Mouse (Mus musculus) embryonic facial prominence, embryonic 14.5 days (tissue): ENCODE measurements around the gene Nadsyn1. TPM values are rescaled to one million over a fixed set of nuclear protein-coding genes. Genes with fewer than 3 reads are reported as not detected.

Experiments used
- ATAC-seq: fragments of 200-750 bp; cut with Nextera tagmentation; 2 replicates; pipeline ENCODE4 v1.8.0; 2017; ENCODE audit warnings: low read depth, moderate number of reproducible peaks, moderate TSS enrichment
- DNase-seq: peaks from one replicate; pipeline ENCODE4 v3.0.0-alpha.2; 2015; ENCODE audit warnings: low spot score
- H3K27ac ChIP-seq: fragments of 300-500 bp; sonication (generic); replicated peaks from 2 replicates; pipeline ENCODE4 v1.5.1; 2014; ENCODE audit warnings: low read depth, mild to moderate bottlenecking, low read length, moderate library complexity
- H3K27me3 ChIP-seq: fragments of 300-500 bp; sonication (generic); replicated peaks from 2 replicates; pipeline ENCODE4 v1.6.1; 2014; ENCODE audit warnings: low read length; ENCODE audit not compliant: control insufficient read depth, insufficient read depth
- H3K36me3 ChIP-seq: fragments of 300-500 bp; sonication (generic); 2 replicates; pipeline ENCODE4 v1.6.1; 2014; ENCODE audit warnings: low read length, mixed read lengths; ENCODE audit not compliant: control insufficient read depth, insufficient read depth
- H3K4me1 ChIP-seq: fragments of 300-500 bp; sonication (generic); 2 replicates; pipeline ENCODE4 v1.6.1; 2014; ENCODE audit warnings: antibody characterized with exemption, low read length; ENCODE audit not compliant: control insufficient read depth, insufficient read depth
- H3K4me2 ChIP-seq: fragments of 300-500 bp; sonication (generic); 2 replicates; pipeline ENCODE4 v1.6.1; 2014; ENCODE audit warnings: low read depth, mild to moderate bottlenecking, low read length, moderate library complexity, mixed read lengths
- H3K4me3 ChIP-seq: fragments of 300-500 bp; sonication (generic); 2 replicates; pipeline ENCODE4 v1.5.1; 2014; ENCODE audit warnings: low read depth, mild to moderate bottlenecking, low read length
- H3K9ac ChIP-seq: fragments of 300-500 bp; sonication (generic); 2 replicates; pipeline ENCODE4 v1.6.1; 2014; ENCODE audit warnings: low read depth, mild to moderate bottlenecking, low read length, moderate library complexity, mixed read lengths
- H3K9me3 ChIP-seq: fragments of 300-500 bp; sonication (generic); 2 replicates; pipeline ENCODE4 v1.6.1; 2016; ENCODE audit warnings: low read length; ENCODE audit not compliant: control insufficient read depth
- WGBS: fragments of 180-500 bp; shearing (Covaris S2); extraction: QIAGEN DNeasy Blood & Tissue Kit; methylation state at CpG from one replicate; pipeline ENCODE4 v1.1.7; 2014; 5-methylcytosine and 5-hydroxymethylcytosine counted together
- polyA plus RNA-seq: library from polyadenylated mRNA; unstranded; fragments of >200 nt; fragmentation: Nextera tagmentation; extraction: Ambion mirVana; gene quantifications from 2 replicates; pipeline ENCODE4 v1.2.1, GENCODE M21; 2014

Nadsyn1 gene
- polyA plus RNA-seq, 1 experiment from 2014 or later, result 4.6 TPM

- no peak overlapping the region for H3K9ac ChIP-seq
- no peaks in the 10 kb centered on the region for H3K27me3 ChIP-seq
- no peak overlapping the region for H3K4me2 ChIP-seq
- no peak overlapping the region for H3K4me3 ChIP-seq
- H3K4me1 ChIP-seq, result peaks cover 10% of the 10 kb centered on the region; the same call in 1 of the 2 replicates
- H3K36me3 ChIP-seq, result peaks cover 28% of the 10 kb centered on the region
- no peaks in the 10 kb centered on the region for H3K9me3 ChIP-seq
- DNase-seq, result no peak
- ATAC-seq, result no peak
- 61% methylated on average over 3 of the region's 3 CpGs for WGBS
- H3K27ac ChIP-seq, result no peak overlapping the region
Observed at GRCm38 (mm10) chr7:143834972-143835371, 12.3 kb upstream of the Nadsyn1 start.

GRCm38 (mm10) chr7:143834316-143834715 lies 11.7 kb upstream of the Nadsyn1 start:
- peaks cover 10% of the 10 kb centered on the region; the same call in 1 of the 2 replicates for H3K4me1 ChIP-seq
- H3K36me3 ChIP-seq, result peaks cover 22% of the 10 kb centered on the region; the same call in 1 of the 2 replicates
- H3K9ac ChIP-seq, result 0 out of 2 replicates have a peak overlapping the region, but pooled peaks have one; percentile 30
- no peak overlapping the region for H3K4me2 ChIP-seq
- 90% methylated on average over 2 of the region's 2 CpGs for WGBS
- H3K27ac ChIP-seq, result no peak overlapping the region
- DNase-seq (no peak), ATAC-seq (no peak)
- H3K9me3 ChIP-seq, result no peaks in the 10 kb centered on the region
- no peak overlapping the region for H3K4me3 ChIP-seq
- H3K27me3 ChIP-seq, result no peaks in the 10 kb centered on the region

- no peak overlapping the region for H3K27ac ChIP-seq
- H3K4me1 ChIP-seq, result peaks cover 10% of the 10 kb centered on the region; the same call in 1 of the 2 replicates
- ATAC-seq (no peak), DNase-seq (no peak)
- H3K9ac ChIP-seq, result no peak overlapping the region
- no peak overlapping the region for H3K4me2 ChIP-seq
- H3K4me3 ChIP-seq, result no peak overlapping the region
- no peaks in the 10 kb centered on the region for H3K9me3 ChIP-seq
- no peaks in the 10 kb centered on the region for H3K27me3 ChIP-seq
- 79% methylated on average over 6 of the region's 6 CpGs for WGBS
- H3K36me3 ChIP-seq, result peaks cover 19% of the 10 kb centered on the region; the same call in 1 of the 2 replicates
Observed at GRCm38 (mm10) chr7:143833581-143834190, 11.0 kb upstream of the Nadsyn1 start.

GRCm38 (mm10) chr7:143832611-143833010 lies 10.0 kb upstream of the Nadsyn1 start:
- H3K4me1 ChIP-seq, result peaks cover 10% of the 10 kb centered on the region; the same call in 1 of the 2 replicates
- no peak overlapping the region for H3K27ac ChIP-seq
- DNase-seq (no peak), ATAC-seq (no peak)
- no peaks in the 10 kb centered on the region for H3K9me3 ChIP-seq
- H3K4me2 ChIP-seq, result no peak overlapping the region
- no peak overlapping the region for H3K4me3 ChIP-seq
- 98% methylated on average over 2 of the region's 2 CpGs for WGBS
- no peak overlapping the region for H3K9ac ChIP-seq
- H3K27me3 ChIP-seq, result no peaks in the 10 kb centered on the region
- peaks cover 11% of the 10 kb centered on the region; the same call in 1 of the 2 replicates for H3K36me3 ChIP-seq

- no peaks in the 10 kb centered on the region for H3K9me3 ChIP-seq
- H3K27ac ChIP-seq, result no peak overlapping the region
- no peak for ATAC-seq
- H3K4me1 ChIP-seq, result peaks cover 10% of the 10 kb centered on the region; the same call in 1 of the 2 replicates
- 81% methylated on average over 8 of the region's 8 CpGs for WGBS
- no peaks in the 10 kb centered on the region for H3K27me3 ChIP-seq
- no peak overlapping the region for H3K4me3 ChIP-seq
- no peak for DNase-seq
- no peak overlapping the region for H3K9ac ChIP-seq
- peaks cover 8% of the 10 kb centered on the region; the same call in 1 of the 2 replicates for H3K36me3 ChIP-seq
- H3K4me2 ChIP-seq, result no peak overlapping the region
Observed at GRCm38 (mm10) chr7:143832196-143832595, 9.5 kb upstream of the Nadsyn1 start.

GRCm38 (mm10) chr7:143830399-143830798 lies 7.8 kb upstream of the Nadsyn1 start:
- H3K27ac ChIP-seq, result peak overlapping the region; percentile 56; the same call in 1 of the 2 replicates
- H3K4me2 ChIP-seq, result peak overlapping the region; percentile 72
- peak overlapping the region; percentile 56 for H3K4me3 ChIP-seq
- 12% methylated on average over 6 of the region's 6 CpGs for WGBS
- H3K9me3 ChIP-seq, result no peaks in the 10 kb centered on the region
- H3K9ac ChIP-seq, result peak overlapping the region; percentile 69
- H3K27me3 ChIP-seq, result no peaks in the 10 kb centered on the region
- peaks cover 10% of the 10 kb centered on the region; the same call in 1 of the 2 replicates for H3K4me1 ChIP-seq
- H3K36me3 ChIP-seq, result peaks cover 4% of the 10 kb centered on the region; the same call in 1 of the 2 replicates
- ATAC-seq (0 out of 2 replicates have a peak, but pooled peaks have one; percentile 1), DNase-seq (no peak)

GRCm38 (mm10) chr7:143829504-143830331 lies 7.1 kb upstream of the Nadsyn1 start:
- Histone ChIP-seq H3K9me3 (no peaks in the 10 kb centered on the region), H3K27me3 (no peaks in the 10 kb centered on the region), H3K4me1 (peaks cover 10% of the 10 kb centered on the region; the same call in 1 of the 2 replicates), H3K36me3 (peaks cover 4% of the 10 kb centered on the region; the same call in 1 of the 2 replicates), H3K4me2 (peak overlapping the region; percentile 72), H3K27ac (peak overlapping the region; percentile 84), H3K4me3 (peak overlapping the region; percentile 56), H3K9ac (peak overlapping the region; percentile 69)
- WGBS, result under 1% methylated on average over 30 of the region's 37 CpGs
- ATAC-seq, result peak; percentile 99
- DNase-seq, result peak; percentile 99

GRCm38 (mm10) chr7:143826985-143827384 lies 4.3 kb upstream of the Nadsyn1 start:
- no peaks in the 10 kb centered on the region for H3K36me3 ChIP-seq
- ATAC-seq, result no peak

More at GRCm38 (mm10) chr7:143826985-143827384, 4.3 kb upstream of the Nadsyn1 start:
- H3K4me2 ChIP-seq, result no peak overlapping the region
- no peak overlapping the region for H3K4me3 ChIP-seq
- H3K27me3 ChIP-seq, result no peaks in the 10 kb centered on the region
- no peak for DNase-seq
- no peak overlapping the region for H3K27ac ChIP-seq
- H3K4me1 ChIP-seq, result peaks cover 13% of the 10 kb centered on the region
- no peaks in the 10 kb centered on the region for H3K9me3 ChIP-seq
- no peak overlapping the region for H3K9ac ChIP-seq
- 88% methylated on average over 2 of the region's 2 CpGs for WGBS
